Mouse (Mus musculus) midbrain, embryonic 11.5 days (tissue): ENCODE measurements around the gene Fam151a. TPM values are rescaled to one million over a fixed set of nuclear protein-coding genes. Genes with fewer than 3 reads are reported as not detected.
"Not testable (repeated sequence)": the region's sequence is repeated elsewhere in the genome, so short reads cannot be mapped to it uniquely, and the experiment has no call there.

Experiments used
- ATAC-seq: fragments of 200-750 bp; cut with Nextera tagmentation; 2 replicates; pipeline ENCODE4 v1.8.0; 2017; ENCODE audit warnings: moderate TSS enrichment, moderate library complexity; ENCODE audit not compliant: low FRiP score
- DNase-seq: peaks from one replicate; pipeline ENCODE4 v3.0.0; 2015; ENCODE audit warnings: low spot score; ENCODE audit errors: missing footprints
- H3K27ac ChIP-seq: fragments of 300-500 bp; sonication (generic); 2 replicates; pipeline ENCODE4 v1.5.1; 2014; ENCODE audit warnings: low read depth, low read length
- H3K27me3 ChIP-seq: fragments of 300-500 bp; sonication (generic); 2 replicates; pipeline ENCODE4 v1.6.1; 2014; ENCODE audit warnings: mild to moderate bottlenecking, low read length, moderate library complexity, mixed read lengths; ENCODE audit not compliant: control insufficient read depth, insufficient read depth
- H3K36me3 ChIP-seq: fragments of 300-500 bp; sonication (generic); 2 replicates; pipeline ENCODE4 v1.6.1; 2014; ENCODE audit warnings: mild to moderate bottlenecking, low read length, moderate library complexity, mixed read lengths; ENCODE audit not compliant: control insufficient read depth, insufficient read depth
- H3K4me1 ChIP-seq: fragments of 300-500 bp; sonication (generic); 2 replicates; pipeline ENCODE4 v1.6.1; 2014; ENCODE audit warnings: low read length; ENCODE audit not compliant: control insufficient read depth, insufficient read depth
- H3K4me2 ChIP-seq: fragments of 300-500 bp; sonication (generic); 2 replicates; pipeline ENCODE4 v1.6.1; 2014; ENCODE audit warnings: mild to moderate bottlenecking, moderate library complexity
- H3K4me3 ChIP-seq: fragments of 300-500 bp; sonication (generic); 2 replicates; pipeline ENCODE4 v1.5.1; 2014; ENCODE audit warnings: low read depth, low read length
- H3K9ac ChIP-seq: fragments of 300-500 bp; sonication (generic); 2 replicates; pipeline ENCODE4 v1.6.1; 2014; ENCODE audit warnings: low read length
- H3K9me3 ChIP-seq: fragments of 300-500 bp; sonication (generic); 2 replicates; pipeline ENCODE4 v1.6.1; 2016; ENCODE audit warnings: low read length; ENCODE audit not compliant: control insufficient read depth
- WGBS: fragments of 180-500 bp; shearing (Covaris S2); extraction: QIAGEN DNeasy Blood & Tissue Kit; methylation state at CpG from one replicate; pipeline ENCODE4 v1.1.7; 2014; 5-methylcytosine and 5-hydroxymethylcytosine counted together
- polyA plus RNA-seq: library from polyadenylated mRNA; unstranded; fragments of >200 nt; fragmentation: Nextera tagmentation; extraction: Ambion mirVana; gene quantifications from 2 replicates; pipeline ENCODE4 v1.2.1, GENCODE M21; 2014

The Fam151a gene
- polyA plus RNA-seq, 1 experiment from 2014 or later = not detected

DNA sequence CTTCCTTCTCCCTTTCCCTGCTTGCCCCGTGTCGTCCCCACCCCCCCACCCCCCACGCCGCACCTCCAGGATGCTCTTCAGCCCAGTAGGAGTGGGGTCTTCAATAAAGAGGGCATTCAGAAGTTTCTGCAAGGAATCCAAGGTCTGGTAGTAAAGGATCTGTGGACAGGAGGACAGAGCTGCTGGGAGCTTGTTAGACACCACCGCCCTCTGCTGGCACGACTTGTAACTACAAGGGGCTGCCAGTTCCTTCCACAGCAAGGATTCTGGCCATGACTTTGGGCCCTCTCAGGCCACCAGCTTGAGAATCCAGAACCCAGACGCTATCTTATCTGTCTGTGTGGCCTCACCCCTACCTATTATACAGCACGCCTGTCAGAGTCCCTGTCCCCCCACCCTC is 25.3 kb upstream of the Fam151a start:
- ATAC-seq (peak; percentile 62; the same call in 1 of the 2 replicates), DNase-seq (peak; percentile 97)
- Histone ChIP-seq H3K4me3 (no peak overlapping the region), H3K4me1 (peaks cover 11% of the 10 kb centered on the region), H3K4me2 (no peak overlapping the region), H3K9me3 (no peaks in the 10 kb centered on the region), H3K27me3 (no peaks in the 10 kb centered on the region), H3K36me3 (no peaks in the 10 kb centered on the region), H3K9ac (no peak overlapping the region), H3K27ac (no peak overlapping the region)
- WGBS = 2% methylated on average over 8 of the region's 8 CpGs

GRCm38 (mm10) chr4:106713622-106714021 is 20.1 kb upstream of the Fam151a start:
- Histone ChIP-seq H3K4me1 (no peaks in the 10 kb centered on the region), H3K36me3 (no peaks in the 10 kb centered on the region), H3K27me3 (no peaks in the 10 kb centered on the region), H3K4me3 (no peak overlapping the region), H3K9me3 (no peaks in the 10 kb centered on the region), H3K4me2 (no peak overlapping the region), H3K27ac (no peak overlapping the region), H3K9ac (no peak overlapping the region)
- 95% methylated on average over 6 of the region's 6 CpGs for WGBS
- DNase-seq = no peak
- ATAC-seq = no peak

DNA sequence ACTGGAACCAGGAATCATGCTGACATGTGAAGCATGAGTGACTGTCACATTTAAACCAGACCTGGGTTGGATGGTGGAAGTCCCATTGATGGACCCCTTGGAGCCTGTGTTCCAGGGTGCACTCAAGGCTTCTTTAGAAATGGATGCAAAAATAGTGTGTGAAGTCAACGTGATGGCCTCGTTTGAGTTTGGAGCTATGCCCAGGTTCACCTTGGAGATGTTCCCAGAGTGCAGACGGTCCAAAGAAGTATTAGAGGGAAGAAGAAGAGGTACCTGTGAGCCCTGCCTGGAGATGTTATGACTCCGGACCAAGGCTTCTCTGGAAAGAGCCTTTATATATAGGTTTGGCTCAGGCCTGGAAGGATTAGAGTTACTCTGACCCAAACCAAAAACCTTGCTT is 13.1 kb upstream of the Fam151a start:
- no peaks in the 10 kb centered on the region for H3K36me3 ChIP-seq
- no peak overlapping the region for H3K4me2 ChIP-seq
- 90% methylated on average over 4 of the region's 4 CpGs for WGBS
- no peak overlapping the region for H3K9ac ChIP-seq
- H3K9me3 ChIP-seq = no peaks in the 10 kb centered on the region
- no peak overlapping the region for H3K27ac ChIP-seq
- H3K4me1 ChIP-seq = no peaks in the 10 kb centered on the region
- no peak overlapping the region for H3K4me3 ChIP-seq
- no peak for DNase-seq
- no peak for ATAC-seq
- no peaks in the 10 kb centered on the region for H3K27me3 ChIP-seq

DNA sequence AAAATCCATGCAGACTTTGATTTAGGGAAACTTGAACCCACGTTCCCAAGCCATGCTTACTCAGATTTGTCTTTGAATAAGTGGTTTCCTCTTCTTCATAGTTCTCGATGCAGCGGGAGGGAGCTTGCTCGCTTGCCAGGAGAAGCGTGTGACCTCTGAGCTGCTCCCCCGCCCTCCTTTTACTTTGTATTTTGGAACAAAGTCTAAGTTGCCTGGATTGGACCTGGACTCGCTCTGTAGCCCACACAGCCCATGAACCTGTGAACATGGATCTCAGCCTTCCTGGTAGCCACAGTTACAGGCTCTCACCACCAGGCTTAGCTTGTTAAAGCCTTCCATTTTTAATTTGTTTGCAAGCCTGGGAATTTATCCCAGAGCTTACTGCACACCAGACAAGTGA is 2.9 kb upstream of the Fam151a start, which contains the start of gene Mroh7:
Gene Mroh7, minus strand, starts transcription at position 112 of the 400 bp plus-strand sequence.
- Histone ChIP-seq H3K4me1 (no peaks in the 10 kb centered on the region), H3K27ac (no peak within 1 kb of the TSS), H3K27me3 (no peaks in the 10 kb centered on the region), H3K4me2 (no peak within 1 kb of the TSS), H3K36me3 (no peaks in the 10 kb centered on the region), H3K9me3 (no peaks in the 10 kb centered on the region), H3K4me3 (no peak within 1 kb of the TSS), H3K9ac (no peak within 1 kb of the TSS)
- 84% methylated on average over 7 of the region's 7 CpGs for WGBS
- ATAC-seq (no peak), DNase-seq (peak; percentile 68)

DNA sequence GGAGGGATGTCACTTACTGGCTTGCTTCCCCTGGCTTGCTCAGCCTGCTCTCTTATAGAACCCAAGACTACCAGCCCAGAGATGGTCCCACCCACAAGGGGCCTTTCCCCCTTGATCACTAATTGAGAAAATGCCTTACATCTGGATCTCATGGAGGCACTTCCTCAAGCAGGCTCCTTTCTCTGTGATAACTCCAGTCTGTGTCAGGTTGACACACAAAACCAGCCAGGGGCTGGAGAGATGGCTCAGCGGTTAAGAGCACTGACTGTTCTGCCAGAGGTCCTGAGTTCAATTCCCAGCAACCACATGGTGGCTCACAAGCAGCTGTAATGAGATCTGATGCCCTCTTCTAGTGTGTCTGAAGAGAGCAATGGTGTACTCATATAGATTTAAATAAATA is 3.2 kb downstream of the Fam151a start:
- not testable (repeated sequence) for H3K4me2 ChIP-seq, ATAC-seq, H3K9ac ChIP-seq, H3K4me1 ChIP-seq, H3K36me3 ChIP-seq, H3K9me3 ChIP-seq, H3K4me3 ChIP-seq, DNase-seq, H3K27ac ChIP-seq, H3K27me3 ChIP-seq
- WGBS = 85% methylated on average over 1 of the region's 1 CpGs

DNA sequence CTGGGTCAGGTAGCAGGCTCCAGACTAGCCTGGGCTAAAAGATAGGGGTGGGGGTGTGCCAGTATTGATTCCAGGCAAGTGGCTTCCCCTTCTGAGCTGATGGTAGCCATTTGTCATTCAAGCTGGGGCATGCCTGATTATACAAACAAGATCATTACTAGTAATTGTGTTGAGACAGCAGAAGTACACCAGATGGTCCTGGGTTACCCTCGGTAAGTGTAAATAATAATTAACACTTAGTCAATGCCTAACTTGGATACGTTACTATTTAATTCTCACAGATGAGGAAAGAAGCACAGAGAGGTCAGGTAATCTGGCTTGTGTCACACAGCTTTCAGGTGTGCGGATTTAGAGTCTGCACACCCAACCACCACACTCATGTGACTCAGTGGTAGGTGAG is 4.2 kb downstream of the Fam151a start:
- WGBS = 82% methylated on average over 3 of the region's 3 CpGs
- H3K4me3 ChIP-seq = no peak overlapping the region
- no peaks in the 10 kb centered on the region for H3K36me3 ChIP-seq
- no peak overlapping the region for H3K4me2 ChIP-seq
- no peaks in the 10 kb centered on the region for H3K27me3 ChIP-seq
- no peak for ATAC-seq
- peak; percentile 45 for DNase-seq
- H3K4me1 ChIP-seq = no peaks in the 10 kb centered on the region
- H3K9ac ChIP-seq = no peak overlapping the region
- H3K9me3 ChIP-seq = no peaks in the 10 kb centered on the region
- H3K27ac ChIP-seq = no peak overlapping the region

DNA sequence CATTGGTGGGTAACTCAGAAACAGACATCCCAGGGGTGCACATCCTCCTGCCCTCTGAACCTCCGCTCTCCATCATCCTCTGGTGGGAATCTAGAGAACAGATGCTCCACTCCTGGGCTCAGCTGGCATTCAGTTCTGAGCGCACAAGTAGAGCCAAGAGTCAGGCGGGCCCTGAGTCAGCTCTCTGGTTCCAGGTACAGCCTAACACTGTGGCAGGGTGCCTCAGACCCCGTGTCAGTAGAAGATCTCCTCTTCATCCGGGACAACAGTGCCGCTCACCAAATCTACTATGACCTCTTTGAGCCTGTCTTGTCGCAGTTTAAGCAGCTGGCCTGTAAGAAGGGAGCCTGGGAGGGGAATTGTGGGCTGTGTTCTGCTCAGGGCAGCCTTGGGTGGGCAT is 12.2 kb downstream of the Fam151a start:
- Histone ChIP-seq H3K4me3 (no peak overlapping the region), H3K4me1 (peaks cover 3% of the 10 kb centered on the region; the same call in 1 of the 2 replicates), H3K4me2 (no peak overlapping the region), H3K36me3 (no peaks in the 10 kb centered on the region), H3K27ac (no peak overlapping the region), H3K9me3 (no peaks in the 10 kb centered on the region), H3K9ac (no peak overlapping the region), H3K27me3 (no peaks in the 10 kb centered on the region)
- 75% methylated on average over 7 of the region's 7 CpGs for WGBS
- ATAC-seq (no peak), DNase-seq (no peak)

DNA sequence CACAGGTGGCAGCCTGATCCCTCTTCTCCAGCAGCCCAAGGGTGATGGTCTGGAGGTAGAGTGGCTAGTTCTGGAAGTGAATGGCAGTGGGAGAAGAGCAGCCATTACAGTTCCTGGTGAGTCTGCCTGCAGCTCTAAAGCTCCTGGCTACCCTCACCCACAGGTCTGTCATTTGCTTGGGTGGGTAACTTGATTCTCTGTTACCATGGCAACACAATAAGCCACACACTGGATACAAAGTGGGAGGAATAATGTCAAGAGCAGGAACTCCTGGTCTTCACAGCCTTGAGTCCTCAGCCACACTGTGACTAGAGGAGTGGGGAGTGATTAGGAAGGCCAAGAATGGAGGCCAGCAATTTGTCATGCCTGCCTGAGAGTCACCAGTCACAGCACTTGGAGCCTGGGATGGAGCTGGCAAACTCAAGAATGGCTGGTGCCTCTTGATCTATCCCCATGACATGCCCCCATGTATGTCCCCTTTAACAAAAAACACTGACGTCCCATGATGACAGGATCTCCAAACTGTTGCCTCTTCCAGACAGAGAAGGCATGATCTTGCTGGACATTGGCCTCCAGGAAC is 13.4 kb downstream of the Fam151a start:
- Histone ChIP-seq H3K4me2 (no peak overlapping the region), H3K4me3 (no peak overlapping the region), H3K36me3 (no peaks in the 10 kb centered on the region), H3K27me3 (no peaks in the 10 kb centered on the region), H3K9ac (no peak overlapping the region), H3K27ac (no peak overlapping the region), H3K4me1 (peaks cover 3% of the 10 kb centered on the region; the same call in 1 of the 2 replicates), H3K9me3 (no peaks in the 10 kb centered on the region)
- WGBS = 76% methylated on average over 1 of the region's 1 CpGs
- DNase-seq (peak; percentile 70), ATAC-seq (no peak)

DNA sequence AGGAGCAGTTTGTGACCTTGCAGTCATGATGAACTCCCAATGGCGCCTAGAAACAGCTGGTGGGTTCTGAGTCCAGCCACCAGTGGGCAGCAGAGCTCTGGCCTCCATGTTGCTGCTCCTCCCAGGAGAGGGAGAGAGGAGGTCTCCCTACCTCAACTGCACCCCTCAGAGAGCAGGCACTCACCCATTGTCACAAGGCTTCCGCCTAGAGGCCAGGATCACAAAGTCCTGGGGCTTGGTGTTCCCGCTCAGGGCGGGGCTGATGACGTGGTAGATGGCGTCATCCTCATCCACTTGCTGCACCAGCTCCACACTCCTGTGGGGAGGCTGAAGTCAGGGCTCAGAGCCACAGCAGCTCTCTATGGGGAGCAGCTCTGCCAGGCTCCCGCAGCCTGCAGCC is 16.0 kb downstream of the Fam151a start:
- Histone ChIP-seq H3K4me3 (no peak overlapping the region), H3K27ac (no peak overlapping the region), H3K4me2 (peak overlapping the region; percentile 19), H3K4me1 (peaks cover 3% of the 10 kb centered on the region; the same call in 1 of the 2 replicates), H3K36me3 (no peaks in the 10 kb centered on the region), H3K27me3 (no peaks in the 10 kb centered on the region), H3K9me3 (no peaks in the 10 kb centered on the region), H3K9ac (peak overlapping the region; percentile 33; the same call in 1 of the 2 replicates)
- 6% methylated on average over 7 of the region's 7 CpGs for WGBS
- DNase-seq (peak; percentile 98), ATAC-seq (peak; percentile 89)
